Mouse (Mus musculus) intestine, postnatal 0 days (tissue): Measurements from ENCODE around the gene Klhl29. TPM values are rescaled to one million over a fixed set of nuclear protein-coding genes. Genes with fewer than 3 reads are reported as not detected.

ENCODE experiments used
- ATAC-seq: fragments of 200-750 bp; cut with Nextera tagmentation; 2 replicates; pipeline ENCODE4 v1.8.0; 2017; ENCODE audit warnings: mild to moderate bottlenecking, moderate TSS enrichment, moderate library complexity
- H3K27ac ChIP-seq: fragments of 300-500 bp; sonication (generic); 2 replicates; pipeline ENCODE4 v1.5.1; 2014; ENCODE audit warnings: mild to moderate bottlenecking, low read depth, low read length, moderate library complexity
- H3K27me3 ChIP-seq: fragments of 300-500 bp; sonication (generic); replicated peaks from 2 replicates; pipeline ENCODE4 v1.6.1; 2014; ENCODE audit warnings: low read length, mixed read lengths; ENCODE audit not compliant: control insufficient read depth, insufficient read depth
- H3K36me3 ChIP-seq: fragments of 300-500 bp; sonication (generic); 2 replicates; pipeline ENCODE4 v1.6.1; 2014; ENCODE audit warnings: mild to moderate bottlenecking, moderate library complexity; ENCODE audit not compliant: control insufficient read depth, insufficient read depth
- H3K4me1 ChIP-seq: fragments of 300-500 bp; sonication (generic); replicated peaks from 2 replicates; pipeline ENCODE4 v1.6.1; 2014; ENCODE audit warnings: antibody characterized with exemption, low read length, mixed read lengths; ENCODE audit not compliant: control insufficient read depth, insufficient read depth
- H3K4me2 ChIP-seq: fragments of 300-500 bp; sonication (generic); replicated peaks from 2 replicates; pipeline ENCODE4 v1.6.1; 2014; ENCODE audit warnings: low read depth, mild to moderate bottlenecking, moderate library complexity
- H3K4me3 ChIP-seq: fragments of 300-500 bp; sonication (generic); 2 replicates; pipeline ENCODE4 v1.5.1; 2014; ENCODE audit warnings: low read depth, low read length
- H3K9ac ChIP-seq: fragments of 300-500 bp; sonication (generic); 2 replicates; pipeline ENCODE4 v1.6.1; 2014; ENCODE audit warnings: mild to moderate bottlenecking, low read depth, low read length
- H3K9me3 ChIP-seq: fragments of 300-500 bp; sonication (generic); 2 replicates; pipeline ENCODE4 v1.6.1; 2016; ENCODE audit warnings: mixed run types; ENCODE audit not compliant: control insufficient read depth
- CTCF ChIP-seq: sonication (generic); IDR thresholded peaks from 2 replicates; pipeline ENCODE4 v1.5.1; 2016; ENCODE audit warnings: low read depth, mild to moderate bottlenecking, control low read depth, antibody characterized with exemption, moderate library complexity
- WGBS: fragments of 180-500 bp; shearing (Covaris S2); extraction: QIAGEN DNeasy Blood & Tissue Kit; methylation state at CpG from one replicate; pipeline ENCODE4 v1.1.7; 2014; 5-methylcytosine and 5-hydroxymethylcytosine counted together
- polyA plus RNA-seq: library from polyadenylated mRNA; unstranded; fragments of >200 nt; fragmentation: Nextera tagmentation; extraction: Ambion mirVana; gene quantifications from 2 replicates; pipeline ENCODE4 v1.2.1, GENCODE M21; 2015

The Klhl29 gene
- polyA plus RNA-seq, 1 experiment from 2014 or later: 0.34 TPM

GRCm38 (mm10) chr12:5182586-5182985, 192.9 kb downstream of the Klhl29 start:
- Histone ChIP-seq H3K9me3 (no peaks in the 10 kb centered on the region), H3K4me3 (no peak overlapping the region), H3K4me1 (no peaks in the 10 kb centered on the region), H3K36me3 (no peaks in the 10 kb centered on the region), H3K4me2 (no peak overlapping the region), H3K27me3 (no peaks in the 10 kb centered on the region), H3K9ac (no peak overlapping the region), H3K27ac (no peak overlapping the region)
- WGBS: 90% methylated on average over 4 of the region's 4 CpGs
- TF ChIP-seq CTCF: no peak
- ATAC-seq: no peak

- H3K27me3 ChIP-seq: no peaks in the 10 kb centered on the region
- TF ChIP-seq CTCF: no peak
- no peak overlapping the region for H3K9ac ChIP-seq
- H3K4me2 ChIP-seq: no peak overlapping the region
- no peaks in the 10 kb centered on the region for H3K4me1 ChIP-seq
- no peak overlapping the region for H3K4me3 ChIP-seq
- no peak overlapping the region for H3K27ac ChIP-seq
- WGBS: 62% methylated on average over 4 of the region's 4 CpGs
- H3K36me3 ChIP-seq: no peaks in the 10 kb centered on the region
- no peak for ATAC-seq
- no peaks in the 10 kb centered on the region for H3K9me3 ChIP-seq
These were observed 193.3 kb downstream of the Klhl29 start for GRCm38 (mm10) chr12:5182165-5182564.

- Histone ChIP-seq H3K36me3 (no peaks in the 10 kb centered on the region), H3K4me1 (no peaks in the 10 kb centered on the region), H3K4me3 (no peak overlapping the region), H3K9ac (no peak overlapping the region), H3K27me3 (no peaks in the 10 kb centered on the region), H3K27ac (no peak overlapping the region), H3K4me2 (no peak overlapping the region), H3K9me3 (no peaks in the 10 kb centered on the region)
- WGBS: 74% methylated on average over 5 of the region's 5 CpGs
- no peak for ATAC-seq
- TF ChIP-seq CTCF: no peak
These were observed 198.7 kb downstream of the Klhl29 start for GRCm38 (mm10) chr12:5176716-5177341.

GRCm38 (mm10) chr12:5166141-5166540, 209.3 kb downstream of the Klhl29 start:
- Histone ChIP-seq H3K27me3 (no peaks in the 10 kb centered on the region), H3K27ac (no peak overlapping the region), H3K36me3 (no peaks in the 10 kb centered on the region), H3K9me3 (no peaks in the 10 kb centered on the region), H3K4me3 (no peak overlapping the region), H3K4me2 (no peak overlapping the region), H3K4me1 (no peaks in the 10 kb centered on the region), H3K9ac (no peak overlapping the region)
- ATAC-seq: no peak
- WGBS: 35% methylated on average over 6 of the region's 6 CpGs
- peak; percentile 68 for TF ChIP-seq CTCF

- no peak for TF ChIP-seq CTCF
- H3K4me2 ChIP-seq: no peak overlapping the region
- H3K36me3 ChIP-seq: no peaks in the 10 kb centered on the region
- no peak overlapping the region for H3K4me3 ChIP-seq
- H3K9me3 ChIP-seq: no peaks in the 10 kb centered on the region
- no peaks in the 10 kb centered on the region for H3K27me3 ChIP-seq
- H3K9ac ChIP-seq: no peak overlapping the region
- H3K27ac ChIP-seq: no peak overlapping the region
- WGBS: 66% methylated on average over 9 of the region's 9 CpGs
- no peak for ATAC-seq
- H3K4me1 ChIP-seq: no peaks in the 10 kb centered on the region
These were observed 210.1 kb downstream of the Klhl29 start for GRCm38 (mm10) chr12:5165411-5165810.

GRCm38 (mm10) chr12:5162672-5163071, 212.8 kb downstream of the Klhl29 start:
- H3K9ac ChIP-seq: no peak overlapping the region
- H3K4me3 ChIP-seq: no peak overlapping the region
- no peaks in the 10 kb centered on the region for H3K9me3 ChIP-seq
- H3K27me3 ChIP-seq: no peaks in the 10 kb centered on the region
- ATAC-seq: no peak
- no peaks in the 10 kb centered on the region for H3K4me1 ChIP-seq
- TF ChIP-seq CTCF: no peak
- no peak overlapping the region for H3K4me2 ChIP-seq
- H3K36me3 ChIP-seq: no peaks in the 10 kb centered on the region
- H3K27ac ChIP-seq: no peak overlapping the region
- WGBS: 80% methylated on average over 6 of the region's 6 CpGs

- Histone ChIP-seq H3K27me3 (no peaks in the 10 kb centered on the region), H3K27ac (no peak overlapping the region), H3K36me3 (no peaks in the 10 kb centered on the region), H3K9me3 (no peaks in the 10 kb centered on the region), H3K4me3 (no peak overlapping the region), H3K4me1 (no peaks in the 10 kb centered on the region), H3K9ac (no peak overlapping the region), H3K4me2 (no peak overlapping the region)
- ATAC-seq: no peak
- 82% methylated on average over 4 of the region's 4 CpGs for WGBS
- TF ChIP-seq CTCF: no peak
These were observed 213.9 kb downstream of the Klhl29 start for GRCm38 (mm10) chr12:5161631-5162030.
